Mouse (Mus musculus) layer of hippocampus, postnatal 36 days (tissue): Measurements from ENCODE around the gene Mvb12b. TPM values are rescaled to one million over a fixed set of nuclear protein-coding genes. Genes with fewer than 3 reads are reported as not detected.

Experiments
- DNase-seq, 2 experiments: peaks; one replicate each; pipeline ENCODE4 v3.0.0; 2022
- total RNA-seq, 2 experiments: library from RNA; stranded (reverse); gene quantifications; 2 replicates each; pipeline ENCODE4 v1.2.3; 2021

Gene Mvb12b
- total RNA-seq, 2 experiments from 2014 or later = 91.3 to 91.5 TPM

DNA sequence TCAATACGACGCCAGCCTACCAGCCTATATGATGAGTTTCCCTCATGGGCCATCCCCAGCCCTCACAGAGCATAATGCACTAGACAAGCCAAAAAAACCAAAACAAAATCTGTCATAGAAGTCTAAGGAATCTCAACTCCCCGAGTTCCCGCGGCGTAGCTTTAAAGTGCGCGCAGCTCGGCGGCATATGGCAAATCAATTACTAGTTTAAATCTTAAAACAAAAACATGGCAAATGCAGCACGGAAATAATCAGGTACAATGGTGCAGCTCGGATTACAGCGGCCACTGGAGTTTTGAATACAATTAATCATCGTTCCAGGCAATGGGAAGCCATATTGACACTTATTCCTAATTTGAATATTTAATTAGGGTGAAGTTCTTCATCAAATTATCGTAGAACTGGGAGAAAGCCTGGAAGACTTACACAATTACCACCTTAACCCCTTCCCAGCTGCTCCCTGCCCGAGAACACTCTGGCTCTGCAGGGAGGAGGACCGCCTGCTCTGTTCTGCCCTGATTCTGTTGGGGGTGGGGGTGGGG, 76.3 kb downstream of the Mvb12b start:
- no peak for DNase-seq

DNA sequence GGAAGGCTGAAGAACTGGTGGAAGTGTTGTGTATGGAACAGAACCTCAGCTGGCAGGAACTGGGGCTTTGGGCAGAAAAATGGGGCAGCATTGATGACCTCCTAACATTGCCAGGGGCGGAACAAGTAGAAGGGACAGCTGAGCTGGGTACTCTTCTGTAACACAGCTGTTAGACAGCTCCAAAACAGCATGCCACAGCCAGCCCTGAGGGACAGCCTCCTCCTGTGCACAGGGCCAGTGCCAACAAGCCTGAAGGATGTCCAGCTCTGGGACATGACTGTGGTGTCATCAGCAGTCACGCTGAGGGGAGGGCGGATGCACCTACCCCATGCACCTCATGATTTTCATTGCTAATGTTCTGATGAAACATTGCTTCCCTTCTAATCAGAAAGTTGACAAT, 78.7 kb downstream of the Mvb12b start:
- no peak for DNase-seq

DNA sequence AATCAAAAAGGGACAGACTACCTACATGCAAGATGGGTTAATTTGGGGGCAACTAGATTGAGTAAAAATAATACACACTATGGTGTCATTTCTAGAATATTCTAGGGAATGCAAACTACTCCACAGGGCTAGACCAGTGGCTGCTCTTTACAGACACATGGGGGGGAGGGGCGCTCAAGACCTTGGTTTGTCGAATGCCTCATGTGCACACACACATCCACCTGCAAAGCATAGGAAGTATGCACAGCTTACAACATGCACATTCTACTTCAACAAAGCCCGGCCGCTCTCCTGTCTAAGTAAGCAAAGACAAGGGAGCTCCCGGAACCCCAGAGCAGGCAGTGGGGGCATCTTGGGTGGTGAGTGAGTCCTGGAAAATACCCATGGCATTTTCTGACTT, 79.7 kb downstream of the Mvb12b start:
- no peak for DNase-seq

DNA sequence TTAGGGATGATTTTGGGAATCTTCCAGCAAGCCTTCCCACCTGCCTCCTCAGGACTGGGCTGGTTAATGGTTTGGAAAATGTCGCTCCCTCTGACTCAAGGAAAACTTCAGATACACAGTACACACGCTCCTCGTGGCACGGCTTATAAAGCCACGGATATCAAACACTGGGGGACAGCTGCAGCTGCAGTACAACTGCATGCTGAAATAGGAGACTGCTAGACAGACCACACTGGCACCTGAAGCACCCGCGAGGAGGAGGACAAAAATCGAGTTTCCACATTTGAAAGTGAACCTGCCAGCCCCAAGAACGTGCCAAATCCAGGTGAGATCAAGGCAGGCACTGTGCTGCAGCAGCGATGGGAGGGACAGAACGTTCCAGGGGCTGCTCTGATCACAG, 82.1 kb downstream of the Mvb12b start:
- DNase-seq = no peak

DNA sequence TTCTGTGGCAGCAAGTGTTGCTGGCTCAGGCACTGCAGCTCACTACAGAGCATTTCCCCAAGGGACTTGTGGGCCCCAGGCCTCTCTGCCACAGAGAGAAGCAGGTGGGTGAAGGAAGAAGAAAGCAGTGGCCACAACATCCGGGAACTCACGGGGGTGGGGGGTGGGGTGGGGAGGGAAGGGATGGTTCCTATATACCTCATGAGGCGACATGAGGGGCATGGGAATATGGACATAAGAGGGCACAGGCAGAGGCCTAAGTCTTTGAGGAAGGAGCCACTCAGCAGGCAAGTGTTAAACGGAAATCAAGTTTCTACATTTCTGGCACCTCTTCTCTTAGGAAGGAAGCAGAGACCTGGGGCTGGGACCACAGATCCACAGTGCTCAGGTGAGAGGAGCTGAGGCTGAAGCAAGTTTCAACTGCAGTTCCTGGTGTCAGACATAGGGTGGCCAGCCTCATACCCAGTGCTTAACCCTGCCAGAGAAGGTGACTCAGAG, 84.0 kb downstream of the Mvb12b start:
- DNase-seq = no peak

DNA sequence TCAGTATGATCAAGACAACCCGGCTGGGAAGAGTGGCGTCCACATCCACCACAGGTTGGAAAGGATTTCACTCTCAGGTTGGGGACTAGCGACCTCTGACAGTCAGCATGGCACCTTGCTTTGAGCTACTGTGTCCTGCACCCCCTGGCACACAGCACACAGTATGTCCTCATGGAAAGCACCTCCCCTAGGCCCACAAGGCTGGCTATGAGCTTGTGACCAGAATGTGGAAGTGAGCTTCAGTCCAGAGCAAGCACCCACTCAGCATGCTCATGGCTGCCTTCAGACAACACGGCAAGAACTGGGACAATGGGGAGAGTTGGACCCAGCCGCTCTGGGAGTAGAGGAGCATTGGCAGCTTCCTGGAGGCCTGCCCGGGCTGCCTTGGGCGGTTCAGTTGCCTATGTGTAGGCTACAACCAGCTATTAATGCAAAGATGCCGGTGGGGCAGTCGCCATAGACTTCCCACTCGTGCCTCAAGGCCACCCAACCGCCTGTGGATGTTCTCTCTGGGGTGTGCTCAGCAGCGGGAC, 84.6 kb downstream of the Mvb12b start:
- no peak for DNase-seq

DNA sequence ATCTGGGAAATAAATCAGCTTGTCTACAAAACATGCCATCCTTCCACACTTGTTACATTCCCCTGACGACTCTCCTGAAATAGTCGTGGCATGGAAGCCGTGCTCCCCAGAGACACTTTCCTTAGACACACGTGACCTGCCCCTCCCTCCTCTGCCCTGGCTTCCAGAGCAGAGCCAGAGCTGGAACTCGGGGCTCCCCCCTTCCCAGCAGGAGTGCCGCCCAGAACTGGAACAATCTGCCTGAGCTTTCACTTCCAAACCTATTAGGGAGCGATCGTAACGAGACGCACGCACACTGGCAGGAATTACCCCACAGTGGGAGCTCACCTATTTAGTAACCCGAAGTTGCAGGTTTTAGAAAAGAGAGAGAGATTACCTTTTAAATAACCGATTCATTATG, 86.0 kb downstream of the Mvb12b start:
- DNase-seq = no peak

DNA sequence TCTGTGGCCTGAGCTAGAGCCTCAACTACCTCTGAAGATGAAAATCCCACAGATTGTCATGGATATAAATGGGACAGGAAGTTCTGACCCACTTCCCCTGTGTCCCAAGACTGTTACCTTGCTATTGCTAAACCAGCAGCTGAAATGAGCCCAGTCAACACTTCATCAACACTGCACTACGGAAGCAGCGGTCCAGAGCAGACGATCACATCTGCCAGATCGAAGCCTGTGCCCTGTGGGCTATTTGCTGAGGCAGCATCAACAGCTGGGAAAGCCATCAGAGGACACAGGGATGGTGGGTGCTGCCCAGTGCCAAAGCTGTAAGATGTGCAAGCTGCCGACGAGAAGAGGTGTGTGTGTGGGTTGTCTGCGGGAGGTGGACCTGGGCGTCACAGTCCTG, 86.4 kb downstream of the Mvb12b start:
- DNase-seq = no peak

DNA sequence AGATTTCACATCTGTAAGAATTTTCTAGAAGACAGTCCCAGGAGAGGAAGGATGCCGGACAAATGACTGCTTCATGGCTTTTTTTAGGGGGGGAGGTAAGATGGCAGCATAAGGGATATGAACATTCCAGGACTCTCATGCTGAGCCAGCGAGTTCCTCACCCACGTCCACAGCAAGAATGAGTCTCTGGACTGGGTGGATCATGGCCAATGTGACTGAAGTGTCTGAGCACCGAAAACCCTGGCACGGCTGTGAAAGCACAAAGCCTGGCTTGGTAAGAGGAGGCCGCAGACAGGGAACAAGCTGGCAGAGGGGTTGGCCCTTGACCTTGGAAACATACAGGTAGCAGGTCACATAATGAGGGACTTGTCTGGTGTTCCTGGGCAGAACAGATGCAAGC, 87.5 kb downstream of the Mvb12b start:
- no peak for DNase-seq

DNA sequence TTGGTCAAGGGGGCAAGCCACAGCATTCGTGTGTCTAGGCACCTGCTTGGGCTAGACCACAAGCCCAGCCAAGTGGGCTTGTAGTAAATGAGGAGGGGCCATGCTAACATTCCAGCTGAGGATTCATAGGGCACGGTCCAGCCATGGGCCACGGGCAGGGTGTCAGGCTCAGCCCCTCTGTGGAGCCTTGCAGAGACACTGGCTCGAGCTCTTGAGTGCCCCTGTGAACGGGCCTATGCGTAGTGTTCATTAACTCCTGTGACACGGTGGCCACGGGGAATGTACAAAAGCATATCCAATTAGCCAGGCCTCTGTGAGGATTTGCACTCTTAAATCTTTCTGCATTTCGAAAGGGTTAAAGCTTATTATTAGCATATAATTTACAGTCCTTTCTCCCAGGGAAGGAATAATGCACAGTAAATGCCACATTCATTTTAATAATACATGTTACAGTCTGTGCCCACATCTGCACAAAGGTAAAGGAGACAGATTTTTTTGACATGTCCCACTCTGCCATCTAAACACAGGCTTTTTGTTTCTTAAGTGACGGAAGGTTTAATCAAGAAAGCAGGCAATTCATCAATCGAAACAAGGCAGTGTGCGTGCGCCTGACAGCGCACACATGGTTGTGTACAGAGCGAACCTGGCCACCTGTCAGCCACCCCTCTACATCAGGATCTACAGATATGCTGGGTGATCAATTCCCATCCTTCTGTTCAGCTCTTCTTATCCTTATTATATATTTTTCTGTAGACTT, 91.9 kb downstream of the Mvb12b start:
- no peak for DNase-seq

DNA sequence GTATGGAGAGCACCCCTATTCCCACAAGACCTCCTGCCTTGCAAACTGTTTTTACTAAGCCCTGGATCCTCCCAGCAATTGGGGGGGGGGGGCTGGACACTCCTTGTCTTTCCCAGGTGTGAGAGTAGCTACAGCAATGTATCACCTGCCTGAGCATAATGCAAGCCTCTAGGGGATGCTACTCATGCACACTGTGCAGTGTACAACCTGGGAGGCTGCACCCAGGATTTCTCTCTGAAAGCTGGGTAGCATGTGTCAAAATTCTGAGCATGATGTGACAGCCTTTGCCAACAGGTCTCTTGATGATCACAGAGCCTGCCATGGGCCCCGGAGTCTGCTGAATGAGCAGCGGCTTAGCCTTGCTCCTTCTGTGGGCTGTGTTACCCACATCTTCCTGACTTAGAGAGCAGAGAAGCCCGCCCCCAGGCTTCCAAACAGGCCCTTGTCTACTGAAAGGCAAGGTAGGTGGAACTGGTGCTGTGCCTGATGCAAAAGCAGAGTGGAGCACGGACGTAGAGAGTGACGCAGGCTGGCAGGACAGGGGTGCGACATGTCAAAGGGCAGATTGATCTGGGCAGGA, 92.7 kb downstream of the Mvb12b start:
- no peak for DNase-seq

DNA sequence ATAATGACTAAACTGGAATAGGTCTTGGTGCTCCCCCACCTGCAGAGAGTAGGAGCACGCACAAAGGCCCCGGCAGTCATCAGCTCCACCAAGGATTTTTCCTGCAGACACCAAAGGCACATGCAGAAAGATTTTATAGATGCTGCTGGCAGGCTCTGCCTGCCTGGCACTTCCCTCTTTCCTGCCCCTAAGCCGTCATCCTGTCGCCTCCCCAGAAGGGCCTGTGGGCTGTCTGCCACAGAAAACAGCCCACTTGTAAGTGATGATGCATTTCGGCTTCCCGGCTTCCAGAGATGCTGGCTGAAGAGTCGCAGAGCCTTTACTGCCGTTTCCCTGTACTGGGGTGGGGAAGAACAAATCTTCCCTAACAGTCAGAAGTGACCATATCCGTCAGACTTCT, 93.3 kb downstream of the Mvb12b start:
- peak; percentile 62 to 68 for DNase-seq

DNA sequence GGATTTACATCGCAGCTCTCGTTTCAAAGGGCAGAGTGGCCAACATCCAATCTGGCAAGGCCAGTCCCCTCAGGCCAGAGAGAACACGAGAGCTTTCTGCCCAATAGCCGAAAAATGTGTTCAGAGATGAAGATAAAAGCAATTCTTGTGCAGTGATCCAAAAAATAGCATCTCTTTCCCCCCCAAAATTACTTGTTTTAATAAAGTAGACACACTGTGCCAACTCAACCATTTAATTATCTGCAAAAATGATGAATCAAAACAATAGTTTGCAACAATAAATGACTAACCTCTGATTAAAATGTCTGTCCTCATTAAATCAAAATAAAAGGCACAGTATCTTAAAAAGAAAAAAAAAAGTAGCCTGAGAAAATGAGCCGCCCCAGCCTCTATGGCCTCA, 97.4 kb downstream of the Mvb12b start:
- DNase-seq = no peak

DNA sequence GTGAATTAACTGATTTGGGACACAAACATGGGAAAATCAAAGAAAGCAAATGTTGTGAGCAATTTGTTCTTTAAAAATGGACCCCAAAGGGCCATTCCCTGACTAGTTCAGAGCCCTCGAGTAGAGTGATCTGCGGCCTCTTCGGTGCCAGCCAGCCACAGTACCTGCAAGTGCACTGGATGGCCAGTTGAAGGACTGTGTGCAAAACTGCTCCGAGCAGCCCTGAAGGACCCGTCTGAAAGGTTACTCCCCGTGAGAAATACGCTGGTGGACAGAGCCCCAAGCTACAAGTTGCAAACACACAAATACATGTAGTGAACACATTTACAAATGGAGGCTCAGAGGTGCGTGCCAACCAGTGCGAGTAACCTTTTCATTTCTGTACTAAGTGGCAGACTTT, 98.0 kb downstream of the Mvb12b start:
- DNase-seq = no peak

DNA sequence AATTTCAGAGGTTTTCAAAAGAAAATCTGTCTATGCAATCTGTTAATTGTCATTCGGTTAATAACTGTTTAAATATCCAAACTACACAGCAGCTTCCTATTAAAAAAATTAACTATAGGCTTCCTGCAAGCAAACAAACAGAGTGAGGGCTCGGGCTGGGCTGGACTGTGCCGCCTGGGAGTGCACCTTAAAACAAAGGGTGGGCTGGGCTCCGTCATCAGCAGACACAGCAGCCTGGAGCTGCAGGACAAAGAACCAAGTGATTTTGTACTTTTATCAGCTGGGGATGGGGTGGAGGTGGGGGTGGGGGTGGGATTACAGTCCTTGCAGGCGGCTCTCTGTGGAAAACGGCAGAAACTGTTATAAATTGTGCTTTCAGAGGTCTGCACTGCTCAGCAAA, 98.5 kb downstream of the Mvb12b start:
- DNase-seq = no peak

DNA sequence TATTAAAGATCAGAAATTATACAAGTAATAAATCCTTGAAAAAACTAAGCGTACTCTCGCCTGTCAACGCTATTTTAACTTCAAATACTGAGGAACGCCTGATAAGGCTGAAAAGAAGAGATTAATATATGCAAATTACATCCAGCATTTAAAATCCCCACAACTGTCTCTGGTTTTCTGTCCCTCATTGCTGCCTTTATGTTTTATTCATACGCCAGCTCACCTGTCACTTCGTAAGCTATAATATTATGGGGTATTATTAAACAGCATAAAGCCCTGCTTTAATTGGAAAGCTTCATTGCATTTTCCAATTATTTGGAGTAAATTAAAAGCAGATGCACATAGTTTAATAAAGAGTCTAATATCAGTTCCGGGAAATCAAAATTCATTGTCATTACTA, 98.9 kb downstream of the Mvb12b start:
- DNase-seq = no peak

DNA sequence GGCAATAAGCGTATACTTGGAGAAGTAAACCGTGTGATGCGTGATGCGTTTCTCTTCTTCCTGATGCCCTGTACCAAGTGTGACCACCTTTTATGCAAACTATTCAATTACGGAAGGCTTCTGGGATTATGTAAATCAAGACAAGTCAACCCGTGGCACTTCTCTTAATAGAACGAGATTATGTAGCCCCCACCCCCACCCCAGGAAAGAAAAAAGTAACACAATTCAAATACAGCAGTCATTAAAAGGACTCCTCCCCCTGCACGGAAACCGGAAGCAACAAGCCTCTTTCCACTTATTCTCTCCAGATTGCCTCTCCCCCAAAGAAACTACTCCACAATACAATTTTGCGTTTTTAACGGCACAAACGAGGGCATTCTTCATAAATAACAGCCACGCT, 99.6 kb downstream of the Mvb12b start:
- no peak for DNase-seq

DNA sequence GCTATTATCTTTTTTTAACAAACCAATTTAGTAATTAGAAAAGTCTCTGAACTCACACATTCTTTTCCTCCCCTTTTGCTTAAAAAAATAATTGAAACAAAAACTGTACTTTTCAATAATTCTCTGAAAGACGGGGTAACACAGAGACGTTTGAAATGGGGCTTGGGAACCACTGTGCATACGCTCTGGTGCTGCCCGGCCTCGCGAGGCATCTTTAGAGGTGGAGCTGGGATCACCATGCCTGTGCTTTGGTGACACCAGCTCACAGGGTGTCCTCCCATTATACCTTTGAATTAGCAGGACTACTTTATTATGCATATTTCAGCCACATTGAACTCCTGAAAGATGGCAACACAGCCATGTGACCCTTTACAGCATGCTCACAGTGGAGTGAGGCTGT, 101.7 kb downstream of the Mvb12b start:
- no peak for DNase-seq

DNA sequence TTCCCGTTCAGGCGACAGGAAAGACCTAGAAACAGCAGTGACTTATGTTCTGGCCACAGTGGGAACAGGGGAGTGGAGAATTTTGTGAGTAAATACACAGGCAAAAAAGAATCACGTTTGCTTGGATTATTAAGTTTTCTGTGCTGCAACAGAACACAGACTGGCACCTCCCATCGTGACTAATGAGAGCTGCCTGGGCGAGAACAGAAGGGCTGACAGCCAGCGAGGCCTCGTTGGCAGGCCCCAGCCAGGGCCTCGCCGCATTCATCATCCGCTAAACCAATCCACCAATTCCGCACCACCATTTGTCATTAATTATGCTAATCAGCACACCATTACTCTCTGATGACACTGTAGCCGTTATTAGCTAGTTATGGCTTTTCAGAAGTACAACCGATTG, 102.2 kb downstream of the Mvb12b start:
- DNase-seq = peak; percentile 73 to 77

DNA sequence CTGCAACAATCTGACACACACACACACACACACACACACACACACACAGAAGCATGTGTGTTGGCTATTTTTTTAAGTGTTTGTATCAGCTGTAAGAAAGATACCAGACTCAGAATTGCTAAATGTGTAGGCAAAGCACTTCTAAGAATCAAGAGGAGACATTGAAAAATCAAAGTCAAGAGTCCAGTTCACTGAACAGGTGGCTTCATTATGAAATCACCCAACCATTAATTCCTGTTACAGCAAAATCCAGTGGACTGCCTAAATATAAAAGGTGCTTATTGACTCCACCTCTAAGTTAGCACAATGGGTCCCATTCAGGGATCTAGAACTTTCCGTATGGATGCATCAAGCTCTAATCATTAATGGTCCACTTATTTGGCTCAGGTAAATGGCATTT, 103.0 kb downstream of the Mvb12b start:
- no peak for DNase-seq

DNA sequence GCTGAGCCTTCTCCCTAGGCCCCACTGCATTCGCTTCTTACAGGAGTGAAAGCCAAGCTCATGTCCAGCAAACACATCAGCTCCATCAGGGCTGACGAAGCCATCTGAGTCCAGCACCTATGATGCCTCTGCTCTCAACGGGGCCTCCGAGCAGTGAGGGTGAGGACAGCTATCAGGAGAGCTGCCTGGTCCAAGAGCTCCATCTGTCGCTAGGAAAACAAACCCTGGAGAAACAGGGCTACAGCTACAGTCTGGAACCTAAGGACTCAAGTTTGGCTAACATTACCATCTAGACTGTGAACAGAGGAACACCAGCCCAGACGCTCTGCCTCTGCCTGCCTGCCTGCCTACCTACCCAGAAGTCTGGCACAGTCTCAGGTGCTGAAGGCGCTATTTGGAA, 104.3 kb downstream of the Mvb12b start:
- no peak for DNase-seq

DNA sequence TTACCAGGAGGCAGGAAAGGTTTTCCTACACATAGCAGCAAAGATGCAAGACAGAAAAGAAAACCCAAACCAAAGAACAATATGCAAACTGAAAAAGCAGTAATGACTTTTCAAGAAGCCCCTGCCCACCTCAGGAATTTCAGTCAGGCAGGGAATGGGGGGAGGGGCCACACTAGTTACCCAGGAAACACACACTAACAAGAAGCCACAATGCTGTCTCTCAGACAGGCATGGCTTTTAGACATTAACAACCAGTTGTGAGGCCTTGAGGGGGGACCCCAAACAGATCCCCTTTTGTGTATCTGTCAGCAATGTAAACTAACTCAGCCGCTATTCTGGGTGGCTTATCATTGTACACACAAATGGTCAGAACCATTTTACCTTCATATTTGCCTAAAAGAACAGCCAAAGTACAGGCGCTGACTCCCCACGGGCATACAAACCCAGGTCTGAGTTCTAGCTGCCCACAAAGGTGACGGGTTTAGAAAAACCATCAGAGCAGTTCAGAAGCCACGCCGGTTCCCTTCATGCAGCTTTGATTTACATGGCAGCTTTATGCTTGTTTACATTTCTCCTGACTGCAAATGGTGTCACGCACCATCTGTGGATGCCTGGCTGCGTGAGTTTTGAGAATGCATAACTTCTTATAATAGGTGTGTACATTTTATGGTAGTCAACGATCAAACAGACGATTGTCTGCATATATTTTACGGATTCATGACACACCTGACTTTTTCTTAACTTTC, 105.9 kb downstream of the Mvb12b start:
- no peak for DNase-seq

DNA sequence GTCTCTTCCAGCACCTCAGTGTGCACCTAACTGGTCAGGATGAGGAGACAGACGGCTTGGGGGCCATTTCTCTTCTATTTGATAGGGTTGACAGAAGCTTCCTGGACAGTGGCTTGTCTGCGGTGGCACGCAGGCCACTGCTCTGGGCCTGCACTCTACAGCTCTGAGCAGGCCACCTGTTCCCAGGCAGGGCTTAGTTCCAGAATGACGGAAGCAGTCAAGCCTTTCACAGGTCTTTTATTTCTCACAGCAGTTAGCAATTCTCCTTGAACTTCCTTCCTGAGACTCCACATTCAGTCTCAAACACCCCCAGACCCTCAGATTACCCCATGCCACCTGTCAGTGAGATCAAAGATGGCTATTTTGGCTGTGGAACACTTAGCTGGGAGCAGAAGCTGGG, 109.3 kb downstream of the Mvb12b start:
- DNase-seq = no peak
